Mouse (Mus musculus) heart, embryonic 13.5 days (tissue): ENCODE results near the gene Cyfip1. TPM values are rescaled to one million over a fixed set of nuclear protein-coding genes. Genes with fewer than 3 reads are reported as not detected.
"Not testable (repeated sequence)": the region's sequence is repeated elsewhere in the genome, so short reads cannot be mapped to it uniquely, and the experiment has no call there.

ENCODE experiments used
- ATAC-seq: fragments of 200-750 bp; cut with Nextera tagmentation; 2 replicates; pipeline ENCODE4 v1.8.0; 2017; ENCODE audit warnings: moderate TSS enrichment; ENCODE audit not compliant: insufficient number of reproducible peaks, low FRiP score, low TSS enrichment; ENCODE audit errors: extremely low read depth
- H3K27ac ChIP-seq: fragments of 300-500 bp; sonication (generic); replicated peaks from 2 replicates; pipeline ENCODE4 v1.5.1; 2015; ENCODE audit warnings: moderate library complexity, mild to moderate bottlenecking, inconsistent platforms
- H3K27me3 ChIP-seq: fragments of 300-500 bp; sonication (generic); replicated peaks from 2 replicates; pipeline ENCODE4 v1.6.1; 2015; ENCODE audit warnings: mild to moderate bottlenecking, inconsistent platforms
- H3K36me3 ChIP-seq: fragments of 300-500 bp; sonication (generic); 2 replicates; pipeline ENCODE4 v1.6.1; 2015; ENCODE audit warnings: mild to moderate bottlenecking, inconsistent platforms
- H3K4me1 ChIP-seq: fragments of 300-500 bp; sonication (generic); 2 replicates; pipeline ENCODE4 v1.6.1; 2015; ENCODE audit warnings: inconsistent platforms
- H3K4me2 ChIP-seq: fragments of 300-500 bp; sonication (generic); 2 replicates; pipeline ENCODE4 v1.6.1; 2015; ENCODE audit warnings: inconsistent platforms, mild to moderate bottlenecking, moderate library complexity
- H3K4me3 ChIP-seq: fragments of 300-500 bp; sonication (generic); 2 replicates; pipeline ENCODE4 v1.5.1; 2015; ENCODE audit warnings: moderate library complexity, mild to moderate bottlenecking, inconsistent platforms
- H3K9ac ChIP-seq: fragments of 300-500 bp; sonication (generic); 2 replicates; pipeline ENCODE4 v1.6.1; 2015; ENCODE audit warnings: inconsistent platforms, mild to moderate bottlenecking, moderate library complexity
- H3K9me3 ChIP-seq: fragments of 300-500 bp; sonication (generic); 2 replicates; pipeline ENCODE4 v1.6.1; 2016; ENCODE audit warnings: inconsistent platforms
- WGBS: fragments of 180-500 bp; shearing (Covaris S2); methylation state at CpG from one replicate; pipeline ENCODE4 v1.1.7; 2015; ENCODE audit warnings: mixed read lengths; 5-methylcytosine and 5-hydroxymethylcytosine counted together
- polyA plus RNA-seq: library from polyadenylated mRNA; unstranded; fragments of >200 nt; fragmentation: Nextera tagmentation; extraction: Ambion mirVana; gene quantifications from 2 replicates; pipeline ENCODE4 v1.2.1, GENCODE M21; 2015

The Cyfip1 gene
- polyA plus RNA-seq, 1 experiment from 2014 or later: 50.3 TPM

DNA sequence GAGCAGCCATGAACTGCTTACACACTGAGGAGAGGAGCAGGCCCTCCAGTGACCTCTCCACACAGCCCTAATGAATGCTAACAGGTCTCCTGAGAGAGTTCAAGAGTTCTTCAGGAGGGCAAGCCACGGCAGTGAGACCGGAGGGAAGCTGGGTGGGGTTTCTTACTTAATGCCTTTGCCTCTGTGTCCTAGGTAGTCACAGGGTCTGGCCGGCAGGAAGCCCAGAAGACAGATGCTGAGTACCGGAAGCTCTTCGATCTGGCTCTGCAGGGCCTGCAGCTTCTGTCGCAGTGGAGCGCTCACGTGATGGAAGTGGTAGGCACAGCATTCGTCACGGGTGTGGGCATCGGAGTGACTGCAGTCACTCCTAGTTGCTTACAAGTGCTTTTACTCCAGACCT lies 50.3 kb downstream of the Cyfip1 start:
- Histone ChIP-seq H3K27me3 (no peaks in the 10 kb centered on the region), H3K27ac (no peak overlapping the region), H3K36me3 (peaks cover 90% of the 10 kb centered on the region), H3K9me3 (no peaks in the 10 kb centered on the region), H3K9ac (no peak overlapping the region), H3K4me1 (no peaks in the 10 kb centered on the region), H3K4me3 (no peak overlapping the region), H3K4me2 (no peak overlapping the region)
- no peak for ATAC-seq
- 86% methylated on average over 11 of the region's 11 CpGs for WGBS

DNA sequence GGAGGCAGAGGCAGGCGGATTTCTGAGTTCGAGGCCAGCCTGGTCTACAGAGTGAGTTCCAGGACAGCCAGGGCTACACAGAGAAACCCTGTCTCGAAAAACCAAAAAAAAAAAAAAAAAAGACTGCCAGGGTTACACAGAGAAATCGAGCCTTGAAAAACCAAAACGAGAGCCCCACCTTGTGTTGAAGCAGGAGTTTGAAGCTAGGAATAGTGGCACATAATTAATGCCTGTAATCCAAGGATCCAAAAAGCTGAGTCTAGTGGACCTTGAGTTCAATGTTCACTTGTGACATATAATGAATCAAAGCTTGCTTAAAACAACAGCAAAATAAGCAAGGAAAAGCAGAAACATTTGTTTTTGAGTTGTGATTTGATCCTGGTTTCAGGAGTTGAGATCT lies 62.2 kb downstream of the Cyfip1 start:
- Histone ChIP-seq H3K4me3 (no peak overlapping the region), H3K27ac (no peak overlapping the region), H3K9ac (no peak overlapping the region), H3K27me3 (no peaks in the 10 kb centered on the region), H3K9me3 (no peaks in the 10 kb centered on the region), H3K36me3 (peaks cover 90% of the 10 kb centered on the region), H3K4me1 (no peaks in the 10 kb centered on the region), H3K4me2 (no peak overlapping the region)
- no peak for ATAC-seq
- 85% methylated on average over 5 of the region's 5 CpGs for WGBS

DNA sequence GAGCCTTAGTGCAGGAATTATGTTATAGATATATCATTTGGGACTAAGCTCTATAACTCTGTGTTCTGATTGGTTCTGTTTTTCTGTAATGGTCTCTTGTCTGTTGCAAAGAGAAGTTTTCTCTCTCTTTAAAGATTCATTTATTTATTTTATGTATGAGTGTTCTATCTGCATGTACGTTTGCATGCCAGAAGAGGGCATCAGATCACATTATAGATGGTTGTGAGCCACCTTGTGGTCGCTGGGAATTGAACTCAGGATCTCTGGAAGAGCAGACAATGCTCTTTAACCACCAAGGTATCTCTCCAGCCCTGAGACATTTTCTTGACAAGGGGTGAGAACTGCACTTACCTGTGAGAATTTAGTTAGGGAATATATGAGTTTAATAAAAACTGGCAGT lies 63.9 kb downstream of the Cyfip1 start:
- H3K4me1 ChIP-seq: no peaks in the 10 kb centered on the region
- H3K4me2 ChIP-seq: no peak overlapping the region
- 77% methylated on average over 2 of the region's 2 CpGs for WGBS
- no peaks in the 10 kb centered on the region for H3K27me3 ChIP-seq
- H3K4me3 ChIP-seq: no peak overlapping the region
- H3K9ac ChIP-seq: no peak overlapping the region
- no peak for ATAC-seq
- no peak overlapping the region for H3K27ac ChIP-seq
- H3K9me3 ChIP-seq: no peaks in the 10 kb centered on the region
- peaks cover 90% of the 10 kb centered on the region for H3K36me3 ChIP-seq

DNA sequence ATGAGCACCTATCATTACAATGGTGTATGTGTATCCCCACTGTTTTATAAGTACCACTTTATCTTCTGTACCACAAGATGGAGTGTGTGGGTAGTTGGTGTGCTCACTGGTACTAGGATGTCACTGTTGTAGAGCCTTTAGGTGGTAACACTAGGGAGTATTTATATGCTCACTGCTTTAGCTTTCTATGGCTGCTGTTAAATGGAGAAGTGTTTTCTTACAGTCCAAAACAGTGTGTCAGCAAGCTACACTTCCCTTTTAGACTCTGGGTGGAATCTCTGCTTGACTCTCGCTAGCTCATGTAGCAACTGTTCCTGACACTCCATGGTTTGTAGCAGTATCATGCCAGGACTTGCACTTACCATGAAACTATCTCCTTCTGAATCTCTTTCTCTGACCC lies 68.0 kb downstream of the Cyfip1 start:
- WGBS: 97% methylated on average over 1 of the region's 1 CpGs
- Histone ChIP-seq H3K4me3 (no peak overlapping the region), H3K9ac (no peak overlapping the region), H3K27ac (no peak overlapping the region), H3K4me1 (no peaks in the 10 kb centered on the region), H3K4me2 (no peak overlapping the region), H3K27me3 (no peaks in the 10 kb centered on the region), H3K9me3 (no peaks in the 10 kb centered on the region), H3K36me3 (peaks cover 92% of the 10 kb centered on the region)
- ATAC-seq: no peak

DNA sequence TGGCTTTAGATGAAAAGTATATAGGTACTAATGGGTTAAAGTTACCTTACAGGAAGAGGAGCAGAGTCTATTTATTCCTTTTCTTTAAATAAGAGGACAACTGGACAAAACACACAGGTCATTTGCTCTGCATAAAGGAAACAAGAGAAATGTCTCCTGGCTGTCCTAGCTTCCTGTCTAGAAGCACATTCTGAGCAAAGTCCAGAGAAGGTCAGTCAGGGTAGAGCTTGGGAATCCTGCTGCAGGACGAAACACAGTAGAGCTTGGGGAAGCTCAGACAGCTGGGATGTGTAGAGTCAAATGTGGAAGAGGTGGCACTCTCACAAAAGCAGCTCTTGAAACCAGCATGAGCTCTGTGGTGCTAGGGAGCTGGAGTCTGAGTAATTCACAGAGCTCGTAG lies 68.8 kb downstream of the Cyfip1 start:
- Histone ChIP-seq H3K27ac (no peak overlapping the region), H3K4me1 (no peaks in the 10 kb centered on the region), H3K9me3 (no peaks in the 10 kb centered on the region), H3K4me3 (no peak overlapping the region), H3K4me2 (no peak overlapping the region), H3K27me3 (no peaks in the 10 kb centered on the region), H3K36me3 (peaks cover 92% of the 10 kb centered on the region), H3K9ac (no peak overlapping the region)
- no peak for ATAC-seq
- 70% methylated on average over 2 of the region's 2 CpGs for WGBS

DNA sequence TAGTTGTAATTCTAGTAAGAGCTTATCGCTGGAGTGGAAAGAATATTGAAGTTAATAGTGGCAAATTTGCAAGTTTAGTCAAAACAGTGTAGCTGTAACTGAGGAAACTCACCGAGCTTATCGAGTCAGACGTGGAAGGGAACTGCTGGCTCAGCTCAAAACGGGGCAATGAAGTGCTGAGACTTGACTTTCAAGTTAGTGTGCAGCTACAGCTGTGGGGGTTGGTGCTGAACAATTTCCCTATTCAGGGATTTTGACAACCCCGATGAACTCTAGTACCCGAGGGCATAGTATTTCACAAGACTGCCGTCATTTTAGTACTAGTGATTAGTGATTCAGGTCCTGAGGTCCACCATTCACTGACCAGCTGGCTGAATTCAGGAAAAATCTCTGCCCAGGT lies 69.8 kb downstream of the Cyfip1 start:
- 80% methylated on average over 8 of the region's 8 CpGs for WGBS
- no peak for ATAC-seq
- Histone ChIP-seq H3K9ac (no peak overlapping the region), H3K27ac (no peak overlapping the region), H3K4me3 (no peak overlapping the region), H3K27me3 (no peaks in the 10 kb centered on the region), H3K4me1 (no peaks in the 10 kb centered on the region), H3K36me3 (peaks cover 92% of the 10 kb centered on the region), H3K4me2 (no peak overlapping the region), H3K9me3 (no peaks in the 10 kb centered on the region)

DNA sequence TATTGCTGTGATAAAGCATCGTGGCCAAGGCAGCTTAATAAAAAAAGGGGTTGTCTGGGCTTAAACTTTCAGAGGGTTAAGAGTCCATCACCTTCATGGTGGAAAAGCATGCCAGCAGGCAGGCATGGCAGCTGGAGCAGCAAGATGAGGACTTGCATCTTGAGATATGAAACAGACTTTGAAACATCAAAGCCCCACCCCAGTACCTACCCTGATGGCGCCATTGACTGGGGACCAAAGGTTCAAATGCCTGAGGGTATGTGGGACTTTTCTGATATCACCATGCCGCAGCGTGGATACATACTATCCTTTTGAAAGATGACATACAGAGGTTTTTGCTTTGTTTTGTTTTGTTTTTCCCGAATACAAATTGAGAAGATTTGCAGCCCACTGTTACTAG lies 70.6 kb downstream of the Cyfip1 start:
- H3K4me3 ChIP-seq: no peak overlapping the region
- no peaks in the 10 kb centered on the region for H3K4me1 ChIP-seq
- H3K27me3 ChIP-seq: no peaks in the 10 kb centered on the region
- H3K36me3 ChIP-seq: peaks cover 92% of the 10 kb centered on the region
- no peaks in the 10 kb centered on the region for H3K9me3 ChIP-seq
- WGBS: 90% methylated on average over 5 of the region's 5 CpGs
- H3K27ac ChIP-seq: no peak overlapping the region
- H3K4me2 ChIP-seq: no peak overlapping the region
- ATAC-seq: no peak
- H3K9ac ChIP-seq: no peak overlapping the region

DNA sequence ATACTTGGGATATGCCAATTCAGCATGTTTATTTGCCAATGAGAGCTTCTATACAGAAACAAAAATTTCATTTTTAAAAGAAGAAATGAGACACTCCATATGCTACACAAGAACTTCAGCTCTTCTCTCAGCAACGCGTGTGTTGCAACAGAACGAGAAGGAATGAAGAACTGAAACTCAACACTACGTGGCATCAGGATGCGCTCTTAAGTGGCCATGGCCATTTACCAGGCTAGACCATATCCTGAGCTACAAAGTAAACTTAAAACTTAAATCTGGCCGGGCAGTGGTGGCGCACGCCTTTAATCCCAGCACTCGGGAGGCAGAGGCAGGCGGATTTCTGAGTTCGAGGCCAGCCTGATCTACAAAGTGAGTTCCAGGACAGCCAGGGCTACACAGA lies 76.8 kb downstream of the Cyfip1 start:
- H3K4me2 ChIP-seq, H3K4me1 ChIP-seq, H3K27me3 ChIP-seq, ATAC-seq, H3K27ac ChIP-seq, H3K4me3 ChIP-seq, H3K9ac ChIP-seq, H3K9me3 ChIP-seq: not testable (repeated sequence)
- WGBS: 95% methylated on average over 11 of the region's 11 CpGs
- peaks cover 99% of the 10 kb centered on the region for H3K36me3 ChIP-seq

DNA sequence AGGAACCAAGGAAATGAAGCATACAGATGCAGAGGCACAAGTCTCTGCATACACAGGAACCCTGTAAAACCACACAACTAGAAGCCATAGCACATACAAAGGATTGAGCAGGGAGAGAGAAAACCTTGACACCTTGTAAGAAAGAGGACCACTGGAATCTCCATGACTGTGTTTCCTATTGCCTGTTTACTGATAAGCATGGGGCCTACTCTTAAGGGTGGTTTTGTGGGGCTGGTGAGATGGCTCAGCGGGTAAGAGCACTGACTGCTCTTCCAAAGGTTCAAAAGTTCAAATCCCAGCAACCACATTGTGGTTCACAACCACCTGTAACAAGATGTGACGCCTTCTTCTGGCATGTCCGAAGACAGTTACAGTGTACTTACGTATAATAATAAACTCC lies 85.7 kb downstream of the Cyfip1 start:
- no peaks in the 10 kb centered on the region for H3K27me3 ChIP-seq
- H3K9me3 ChIP-seq: no peaks in the 10 kb centered on the region
- peaks cover 90% of the 10 kb centered on the region for H3K36me3 ChIP-seq
- H3K27ac ChIP-seq: no peak overlapping the region
- H3K4me1 ChIP-seq: no peaks in the 10 kb centered on the region
- no peak for ATAC-seq
- no peak overlapping the region for H3K4me2 ChIP-seq
- WGBS: 83% methylated on average over 4 of the region's 4 CpGs
- H3K4me3 ChIP-seq: no peak overlapping the region
- no peak overlapping the region for H3K9ac ChIP-seq

DNA sequence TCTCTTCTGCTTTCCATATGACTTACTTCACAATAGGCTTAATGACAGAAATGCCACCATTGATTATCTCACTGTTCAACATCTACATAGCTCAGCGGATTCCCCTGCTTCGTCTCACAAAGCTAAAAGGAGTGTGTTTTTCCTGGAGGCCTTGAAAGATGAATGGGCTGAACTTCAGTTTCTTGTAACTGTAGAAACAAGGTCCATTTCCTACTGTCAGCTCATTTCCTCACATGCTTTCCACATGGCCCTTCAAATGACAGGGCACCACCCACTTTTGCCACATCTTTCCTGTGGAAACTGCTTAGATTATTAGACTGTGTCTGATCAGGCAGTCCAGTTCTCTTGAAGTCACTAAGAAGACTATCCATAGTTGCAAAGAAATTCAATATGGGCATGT lies 87.1 kb downstream of the Cyfip1 start:
- H3K9ac ChIP-seq: no peak overlapping the region
- no peaks in the 10 kb centered on the region for H3K27me3 ChIP-seq
- H3K4me1 ChIP-seq: no peaks in the 10 kb centered on the region
- ATAC-seq: no peak
- 65% methylated on average over 2 of the region's 2 CpGs for WGBS
- no peak overlapping the region for H3K4me3 ChIP-seq
- H3K36me3 ChIP-seq: peaks cover 87% of the 10 kb centered on the region
- H3K4me2 ChIP-seq: no peak overlapping the region
- H3K9me3 ChIP-seq: no peaks in the 10 kb centered on the region
- no peak overlapping the region for H3K27ac ChIP-seq

DNA sequence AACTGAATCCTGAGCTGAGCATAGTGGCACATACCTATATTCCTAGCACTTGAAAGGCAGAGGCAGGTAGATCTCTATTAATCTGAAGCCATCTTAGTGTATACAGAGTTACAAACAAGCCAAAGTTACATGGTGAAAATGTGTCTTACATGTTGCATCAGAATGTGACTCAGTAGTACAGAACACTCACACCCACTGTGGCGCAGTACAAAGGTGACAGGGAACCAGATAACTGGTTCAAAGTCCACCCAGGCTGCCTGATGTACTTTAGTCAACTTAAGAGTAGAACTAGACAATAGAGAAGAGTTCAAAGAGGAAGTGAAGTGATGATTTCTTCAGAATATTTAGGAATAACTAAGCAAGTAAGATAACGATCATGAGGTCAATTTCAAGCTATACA lies 93.5 kb downstream of the Cyfip1 start:
- Histone ChIP-seq H3K27ac (no peak overlapping the region), H3K4me2 (no peak overlapping the region), H3K4me3 (no peak overlapping the region), H3K4me1 (no peaks in the 10 kb centered on the region), H3K36me3 (peaks cover 55% of the 10 kb centered on the region), H3K9ac (no peak overlapping the region), H3K9me3 (no peaks in the 10 kb centered on the region), H3K27me3 (no peaks in the 10 kb centered on the region)
- 94% methylated on average over 2 of the region's 2 CpGs for WGBS
- no peak for ATAC-seq

DNA sequence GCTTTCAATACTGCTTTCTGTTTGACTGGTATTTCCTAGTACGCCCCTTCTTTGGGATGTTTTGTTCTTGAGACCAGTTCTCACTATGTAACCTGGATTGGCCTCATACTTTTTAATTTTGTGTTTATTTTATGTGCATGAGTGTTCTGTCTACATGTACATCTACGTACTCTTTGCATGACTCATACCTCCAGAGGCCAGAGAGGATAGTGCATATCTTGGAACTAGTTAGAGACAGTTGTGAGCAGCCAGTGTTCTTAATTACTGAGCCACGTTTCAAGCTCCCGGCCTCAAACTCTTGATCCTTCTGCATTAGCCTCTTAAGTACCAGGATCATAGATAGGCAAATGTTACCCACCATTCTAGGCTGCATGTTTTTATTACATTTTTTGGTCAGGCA lies 96.8 kb downstream of the Cyfip1 start:
- H3K4me2 ChIP-seq: no peak overlapping the region
- H3K27ac ChIP-seq: no peak overlapping the region
- no peak overlapping the region for H3K4me3 ChIP-seq
- H3K4me1 ChIP-seq: no peaks in the 10 kb centered on the region
- no peaks in the 10 kb centered on the region for H3K27me3 ChIP-seq
- H3K9me3 ChIP-seq: no peaks in the 10 kb centered on the region
- peaks cover 43% of the 10 kb centered on the region for H3K36me3 ChIP-seq
- no peak for ATAC-seq
- H3K9ac ChIP-seq: no peak overlapping the region
- WGBS: 84% methylated on average over 4 of the region's 4 CpGs

DNA sequence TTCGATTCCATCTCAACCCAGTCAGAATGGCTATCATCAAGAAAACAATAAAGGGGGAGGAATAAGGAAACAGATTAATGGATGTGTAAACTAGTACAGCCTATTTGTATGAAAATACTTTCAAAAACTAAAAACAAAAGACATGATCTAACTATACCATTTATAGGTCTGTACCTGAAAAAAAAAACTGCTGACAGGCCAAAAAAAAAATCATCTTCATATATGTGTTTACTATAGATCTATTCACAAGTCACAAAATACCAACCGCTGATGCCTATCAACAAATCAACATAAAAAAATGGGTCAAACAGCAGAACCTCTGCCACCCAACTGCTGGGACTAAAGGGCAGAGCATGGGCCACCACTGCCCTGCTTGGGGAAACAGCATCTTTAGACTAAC lies 114.5 kb downstream of the Cyfip1 start:
- H3K4me1 ChIP-seq: peaks cover 8% of the 10 kb centered on the region
- no peak overlapping the region for H3K27ac ChIP-seq
- no peak overlapping the region for H3K4me2 ChIP-seq
- 92% methylated on average over 2 of the region's 2 CpGs for WGBS
- peaks cover 11% of the 10 kb centered on the region; the same call in 1 of the 2 replicates for H3K9me3 ChIP-seq
- H3K9ac ChIP-seq: no peak overlapping the region
- ATAC-seq: no peak
- H3K36me3 ChIP-seq: peaks cover 36% of the 10 kb centered on the region
- no peak overlapping the region for H3K4me3 ChIP-seq
- no peaks in the 10 kb centered on the region for H3K27me3 ChIP-seq
